Mouse (Mus musculus) heart, adult 2 months (tissue): ENCODE data around the gene Fgfr2. TPM values are rescaled to one million over a fixed set of nuclear protein-coding genes. Genes with fewer than 3 reads are reported as not detected.

Experiments used
- DNase-seq, 2 experiments: peaks; one replicate each; pipeline ENCODE4 v3.0.0; 2021
- H3K27ac ChIP-seq: fragments of 200-600 bp; 2 replicates; pipeline ENCODE4 v1.8.1; 2022
- H3K27me3 ChIP-seq: fragments of 200-500 bp; 2 replicates; pipeline ENCODE4 v1.6.1; 2012; ENCODE audit warnings: mild to moderate bottlenecking, low read length, inconsistent platforms, mixed read lengths; ENCODE audit not compliant: control insufficient read depth, insufficient read depth
- H3K36me3 ChIP-seq: fragments of 200-500 bp; 2 replicates; pipeline ENCODE4 v1.6.1; 2012; ENCODE audit warnings: low read length, inconsistent platforms; ENCODE audit not compliant: control insufficient read depth, insufficient read depth
- H3K4me1 ChIP-seq: fragments of 200-500 bp; 2 replicates; pipeline ENCODE4 v1.6.1; 2011; ENCODE audit warnings: low read length; ENCODE audit not compliant: control insufficient read depth, insufficient read depth
- H3K4me3 ChIP-seq: fragments of 200-600 bp; 2 replicates; pipeline ENCODE4 v1.8.1; 2022
- H3K79me2 ChIP-seq: fragments of 200-500 bp; replicated peaks from 2 replicates; pipeline ENCODE4 v1.6.1; 2012; ENCODE audit warnings: mild to moderate bottlenecking, inconsistent platforms, low read length, moderate library complexity, mixed read lengths; ENCODE audit not compliant: control insufficient read depth, insufficient read depth
- H3K9ac ChIP-seq: fragments of 200-500 bp; 2 replicates; pipeline ENCODE4 v1.6.1; 2012; ENCODE audit warnings: low read depth, mild to moderate bottlenecking, control low read depth, inconsistent platforms, low read length, mixed read lengths
- CTCF ChIP-seq: fragments of 200-600 bp; IDR thresholded peaks from 2 replicates; pipeline ENCODE4 v1.8.1; 2022; ENCODE audit warnings: antibody characterized with exemption, mild to moderate bottlenecking, moderate library complexity
- EP300 ChIP-seq: fragments of 200-500 bp; IDR thresholded peaks from 2 replicates; pipeline ENCODE4 v1.6.1; 2011; ENCODE audit warnings: low read depth, low read length, control low read depth; ENCODE audit not compliant: insufficient read depth
- POLR2A ChIP-seq: fragments of 200-500 bp; IDR thresholded peaks from 2 replicates; pipeline ENCODE4 v1.6.1; 2011; ENCODE audit warnings: mild to moderate bottlenecking, low read depth, low read length, control low read depth; ENCODE audit not compliant: insufficient read depth
- WGBS: fragments of 180-500 bp; shearing (Covaris S2); methylation state at CpG from one replicate; pipeline ENCODE4 v1.1.7; 2018; 5-methylcytosine and 5-hydroxymethylcytosine counted together
- intact Hi-C: fragments of 180-260 bp; cut with DNase I; formaldehyde crosslinking; loops from one replicate; pipeline ENCODE4 v1.15.1; 2025
- polyA plus RNA-seq: library from polyadenylated mRNA; depleted of rRNA; stranded (reverse); fragments of >200 nt; gene quantifications from 2 replicates; pipeline ENCODE4 v1.2.3, GENCODE M21; 2012
- total RNA-seq, 2 experiments: library from RNA; stranded (reverse); gene quantifications; 2 replicates each; pipeline ENCODE4 v1.2.3; 2021

Fgfr2 gene
- total and polyA plus RNA-seq, 3 experiments: 1.1 to 2.0 (median 1.3) TPM

DNA sequence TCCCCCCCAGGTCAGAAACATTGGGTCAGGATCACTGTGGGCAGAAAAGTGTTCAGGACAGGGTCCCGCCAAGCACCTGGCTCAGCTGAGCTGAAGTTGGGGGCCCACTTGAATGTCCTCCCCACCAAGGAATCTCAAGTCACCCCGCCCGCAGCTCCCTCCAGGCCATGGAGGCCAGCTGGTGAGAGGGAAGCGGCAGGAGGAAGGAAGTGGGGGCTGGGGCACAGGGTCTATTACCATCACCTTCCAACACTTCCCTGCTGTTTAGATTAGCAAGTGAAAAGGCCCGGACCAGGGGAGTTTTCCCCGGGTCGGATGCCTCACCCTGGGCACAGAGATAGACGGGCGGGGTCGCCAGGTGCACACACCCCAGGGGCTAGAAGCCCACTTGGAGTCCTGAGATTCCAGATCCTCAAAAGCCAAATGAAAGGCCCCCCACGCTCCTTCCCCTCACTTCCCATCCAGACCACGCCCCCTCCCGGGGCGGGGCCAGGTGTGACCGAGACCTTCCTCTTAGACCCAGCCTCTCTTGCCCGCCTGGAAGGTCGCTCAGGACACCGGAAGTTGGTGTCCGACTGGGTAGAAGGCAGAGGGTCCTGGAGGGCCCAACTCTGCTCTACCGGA lies 8.2 kb downstream of the Fgfr2 start:
- peaks cover 14% of the 10 kb centered on the region for H3K79me2 ChIP-seq
- H3K27me3 ChIP-seq: no peaks in the 10 kb centered on the region
- peak; percentile 38 to 49 for DNase-seq
- no peak overlapping the region; the same call in 1 of the 2 replicates for H3K27ac ChIP-seq
- peak overlapping the region; percentile 1; the same call in 1 of the 2 replicates for H3K4me3 ChIP-seq
- H3K9ac ChIP-seq: no peak overlapping the region
- intact Hi-C loops: no loop called here
- peaks cover 19% of the 10 kb centered on the region for H3K4me1 ChIP-seq
- no peaks in the 10 kb centered on the region for H3K36me3 ChIP-seq
- WGBS: 21% methylated on average over 20 of the region's 20 CpGs
- TF ChIP-seq POLR2A: no peak
- no peak for TF ChIP-seq CTCF
- TF ChIP-seq EP300: no peak

DNA sequence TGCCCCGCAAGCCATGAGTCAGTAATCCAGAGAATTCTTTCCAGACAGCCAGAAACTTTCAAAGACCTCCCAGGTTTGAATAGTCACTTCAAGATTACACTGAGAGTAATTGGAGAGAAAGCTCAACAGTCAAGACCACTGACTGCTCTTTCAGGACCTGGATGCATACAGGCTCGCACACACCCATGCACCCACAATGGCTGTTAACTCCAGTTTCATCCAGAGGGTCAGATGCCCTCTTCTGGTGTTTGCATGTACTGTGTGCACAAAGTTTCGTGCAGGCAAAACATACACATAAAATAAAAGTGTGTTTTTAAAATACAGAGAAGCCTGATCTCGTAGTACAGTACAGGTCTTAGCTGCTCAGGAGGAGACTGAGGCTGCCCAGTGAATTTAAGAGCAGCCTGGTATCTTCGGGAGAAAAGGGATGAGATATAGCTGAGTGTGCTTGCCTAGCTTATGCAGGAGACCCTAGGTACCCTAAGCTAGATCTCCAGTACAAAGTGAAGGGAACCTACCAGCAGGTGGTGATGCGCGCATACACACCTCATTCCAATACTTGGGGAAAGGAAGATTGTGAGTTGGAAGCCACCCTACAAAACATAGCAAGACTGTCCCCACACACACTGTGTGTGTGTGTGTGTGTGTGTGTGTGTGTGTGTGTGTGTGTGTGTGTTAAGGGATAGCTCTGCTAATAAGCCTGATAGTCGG lies 9.8 kb downstream of the Fgfr2 start:
- no peak overlapping the region for H3K9ac ChIP-seq
- intact Hi-C loops: no loop called here
- TF ChIP-seq EP300: no peak
- TF ChIP-seq POLR2A: no peak
- peak; percentile 58 for TF ChIP-seq CTCF
- DNase-seq: no peak
- peaks cover 21% of the 10 kb centered on the region for H3K4me1 ChIP-seq
- WGBS: 77% methylated on average over 8 of the region's 8 CpGs
- no peak overlapping the region for H3K4me3 ChIP-seq
- H3K79me2 ChIP-seq: peaks cover 16% of the 10 kb centered on the region
- no peak overlapping the region for H3K27ac ChIP-seq
- H3K36me3 ChIP-seq: no peaks in the 10 kb centered on the region
- no peaks in the 10 kb centered on the region for H3K27me3 ChIP-seq

GRCm38 (mm10) chr7:133112351-133112831 lies 10.8 kb downstream of the Fgfr2 start:
- DNase-seq: no peak
- 26% methylated on average over 6 of the region's 6 CpGs for WGBS
- H3K4me1 ChIP-seq: peaks cover 19% of the 10 kb centered on the region
- TF ChIP-seq EP300: no peak
- no peak for TF ChIP-seq CTCF
- H3K9ac ChIP-seq: no peak overlapping the region
- no peaks in the 10 kb centered on the region for H3K27me3 ChIP-seq
- no peaks in the 10 kb centered on the region for H3K36me3 ChIP-seq
- no peak overlapping the region for H3K4me3 ChIP-seq
- intact Hi-C loops: no loop called here
- no peak overlapping the region; the same call in 1 of the 2 replicates for H3K27ac ChIP-seq
- peaks cover 16% of the 10 kb centered on the region for H3K79me2 ChIP-seq

GRCm38 (mm10) chr7:133109442-133109841 lies 13.7 kb downstream of the Fgfr2 start:
- TF ChIP-seq CTCF (no peak), POLR2A (no peak), EP300 (no peak)
- intact Hi-C loops: no loop called here

GRCm38 (mm10) chr7:133108695-133109094 lies 14.5 kb downstream of the Fgfr2 start:
- 62% methylated on average over 2 of the region's 2 CpGs for WGBS
- H3K4me3 ChIP-seq: no peak overlapping the region
- peaks cover 9% of the 10 kb centered on the region for H3K79me2 ChIP-seq
- DNase-seq: no peak
- H3K9ac ChIP-seq: no peak overlapping the region
- H3K27ac ChIP-seq: no peak overlapping the region
- intact Hi-C loops: no loop called here
- H3K36me3 ChIP-seq: no peaks in the 10 kb centered on the region
- peaks cover 10% of the 10 kb centered on the region for H3K4me1 ChIP-seq
- H3K27me3 ChIP-seq: no peaks in the 10 kb centered on the region
- TF ChIP-seq POLR2A (no peak), EP300 (no peak), CTCF (no peak)

More at GRCm38 (mm10) chr7:133109442-133109841, 13.7 kb downstream of the Fgfr2 start:
- WGBS: 96% methylated on average over 4 of the region's 4 CpGs
- Histone ChIP-seq H3K4me3 (no peak overlapping the region), H3K27me3 (no peaks in the 10 kb centered on the region), H3K27ac (no peak overlapping the region), H3K36me3 (no peaks in the 10 kb centered on the region), H3K4me1 (peaks cover 11% of the 10 kb centered on the region), H3K79me2 (peaks cover 8% of the 10 kb centered on the region), H3K9ac (no peak overlapping the region)
- no peak for DNase-seq

DNA sequence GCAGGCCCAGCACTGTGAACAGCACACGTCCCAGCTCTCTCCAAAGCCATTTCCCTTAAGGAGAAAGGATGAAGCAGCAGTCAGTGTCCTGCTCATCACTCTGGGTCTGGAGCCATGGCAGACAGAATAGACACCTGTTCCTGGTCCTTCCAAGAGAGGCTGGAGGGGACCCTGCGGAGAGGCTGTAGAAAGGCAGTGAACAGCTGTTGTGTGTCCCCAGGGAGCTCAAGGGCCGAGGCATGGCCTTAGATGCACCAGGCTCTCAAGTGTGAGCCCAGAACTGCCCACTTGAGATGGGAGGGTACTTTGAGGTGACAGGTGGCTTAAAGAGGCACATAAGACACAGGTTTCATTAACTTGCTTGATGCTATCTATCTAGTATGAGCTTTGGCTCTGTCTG lies 20.6 kb downstream of the Fgfr2 start:
- TF ChIP-seq EP300: no peak
- no peak for TF ChIP-seq CTCF
- TF ChIP-seq POLR2A: no peak
- intact Hi-C loops: no loop called here
- DNase-seq: no peak
- Histone ChIP-seq H3K36me3 (peaks cover 7% of the 10 kb centered on the region; the same call in 1 of the 2 replicates), H3K27ac (no peak overlapping the region), H3K4me1 (peaks cover 31% of the 10 kb centered on the region), H3K79me2 (peaks cover 3% of the 10 kb centered on the region), H3K27me3 (no peaks in the 10 kb centered on the region), H3K9ac (no peak overlapping the region), H3K4me3 (no peak overlapping the region)
- 50% methylated on average over 3 of the region's 3 CpGs for WGBS
